Mouse (Mus musculus) gonadal fat pad, adult 2 months (tissue): ENCODE data around the gene Gm27021. TPM values are rescaled to one million over a fixed set of nuclear protein-coding genes. Genes with fewer than 3 reads are reported as not detected.

Experiments used
- DNase-seq: peaks from one replicate; pipeline ENCODE4 v3.0.0-alpha.2; 2012; ENCODE audit warnings: low read depth
- polyA plus RNA-seq: library from polyadenylated mRNA; depleted of rRNA; stranded (reverse); fragments of >200 nt; gene quantifications from 2 replicates; pipeline ENCODE4 v1.2.3, GENCODE M21; 2012

The Gm27021 gene
- polyA plus RNA-seq, 1 experiment = 0.53 TPM

GRCm38 (mm10) chr8:120602672-120603071, 65.2 kb downstream of the Gm27021 start:
- DNase-seq = no peak

GRCm38 (mm10) chr8:120599504-120599903, 68.4 kb downstream of the Gm27021 start:
- no peak for DNase-seq

- no peak for DNase-seq
Measured at GRCm38 (mm10) chr8:120598579-120598978, 69.3 kb downstream of the Gm27021 start.

- DNase-seq = no peak
Measured at GRCm38 (mm10) chr8:120595963-120596362, 71.9 kb downstream of the Gm27021 start.

- no peak for DNase-seq
Measured at GRCm38 (mm10) chr8:120594571-120594970, 73.3 kb downstream of the Gm27021 start.

GRCm38 (mm10) chr8:120591587-120592292, 76.1 kb downstream of the Gm27021 start:
- no peak for DNase-seq

GRCm38 (mm10) chr8:120589921-120590320, 78.0 kb downstream of the Gm27021 start:
- DNase-seq = no peak

- DNase-seq = peak; percentile 85
Measured at GRCm38 (mm10) chr8:120588908-120589771, 78.7 kb downstream of the Gm27021 start, which contains the start of gene Gins2. Gins2 (minus strand) TSS chr8:120589304.

GRCm38 (mm10) chr8:120585521-120585920, 82.4 kb downstream of the Gm27021 start:
- no peak for DNase-seq

- DNase-seq = no peak
Measured at GRCm38 (mm10) chr8:120581811-120582210, 86.1 kb downstream of the Gm27021 start.

GRCm38 (mm10) chr8:120581329-120581728, 86.5 kb downstream of the Gm27021 start:
- DNase-seq = no peak

- DNase-seq = no peak
Measured at GRCm38 (mm10) chr8:120580336-120581000, 87.4 kb downstream of the Gm27021 start.

GRCm38 (mm10) chr8:120577821-120578220, 90.1 kb downstream of the Gm27021 start:
- DNase-seq = no peak

GRCm38 (mm10) chr8:120575801-120576200, 92.1 kb downstream of the Gm27021 start:
- DNase-seq = no peak

- DNase-seq = no peak
Measured at GRCm38 (mm10) chr8:120574941-120575340, 92.9 kb downstream of the Gm27021 start.

- no peak for DNase-seq
Measured at GRCm38 (mm10) chr8:120573866-120574265, 94.0 kb downstream of the Gm27021 start.

GRCm38 (mm10) chr8:120572534-120572933, 95.3 kb downstream of the Gm27021 start:
- DNase-seq = no peak

- no peak for DNase-seq
Measured at GRCm38 (mm10) chr8:120571561-120571960, 96.3 kb downstream of the Gm27021 start.

GRCm38 (mm10) chr8:120569939-120570715, 97.8 kb downstream of the Gm27021 start:
- no peak for DNase-seq

- no peak for DNase-seq
Measured at GRCm38 (mm10) chr8:120569123-120569522, 98.8 kb downstream of the Gm27021 start.

GRCm38 (mm10) chr8:120568164-120568798, 99.6 kb downstream of the Gm27021 start:
- no peak for DNase-seq
